Mouse (Mus musculus): ENCODE measurements around the gene Immt.
"Not testable (repeated sequence)": the region's sequence is repeated elsewhere in the genome, so short reads cannot be mapped to it uniquely, and the experiment has no call there.

The Immt gene

GRCm38 (mm10) chr6:71867751-71868150 is 36.6 kb downstream of the Immt start:
- DNase-seq: no peak

- DNase-seq: peak; percentile 36
Observed at GRCm38 (mm10) chr6:71868809-71869208, 37.7 kb downstream of the Immt start.

GRCm38 (mm10) chr6:71871396-71871795 is 40.3 kb downstream of the Immt start:
- DNase-seq: no peak

- DNase-seq: no peak
Observed at GRCm38 (mm10) chr6:71877965-71878760, 47.0 kb downstream of the Immt start.

GRCm38 (mm10) chr6:71893263-71893662 is 62.1 kb downstream of the Immt start:
- no peak for DNase-seq

GRCm38 (mm10) chr6:71907702-71908235 is 76.6 kb downstream of the Immt start:
- no peak for DNase-seq

GRCm38 (mm10) chr6:71908481-71909381 is 77.6 kb downstream of the Immt start, which contains the start of the genes Ptcd3 and Polr1a:
Ptcd3 (minus strand) TSS chr6:71908750.
Polr1a (plus strand) TSS chr6:71909053.
- peak; percentile 95 for DNase-seq

- no peak for DNase-seq
Observed at GRCm38 (mm10) chr6:71909384-71909783, 78.3 kb downstream of the Immt start.

- DNase-seq: no peak
Observed at GRCm38 (mm10) chr6:71909840-71910239, 78.7 kb downstream of the Immt start.

GRCm38 (mm10) chr6:71911686-71912450 is 80.7 kb downstream of the Immt start:
- no peak for DNase-seq

GRCm38 (mm10) chr6:71920752-71921151 is 89.6 kb downstream of the Immt start:
- DNase-seq: no peak

GRCm38 (mm10) chr6:71925233-71925632 is 94.1 kb downstream of the Immt start:
- not testable (repeated sequence) for DNase-seq
